Mouse (Mus musculus): Measurements from ENCODE around the gene Gcnt4. TPM values are rescaled to one million over a fixed set of nuclear protein-coding genes. Genes with fewer than 3 reads are reported as not detected.
"Not testable (repeated sequence)": the region's sequence is repeated elsewhere in the genome, so short reads cannot be mapped to it uniquely, and the experiment has no call there.

Gene Gcnt4
- polyA plus RNA-seq, 1 experiment from 2014 or later = 0.45 TPM

DNA sequence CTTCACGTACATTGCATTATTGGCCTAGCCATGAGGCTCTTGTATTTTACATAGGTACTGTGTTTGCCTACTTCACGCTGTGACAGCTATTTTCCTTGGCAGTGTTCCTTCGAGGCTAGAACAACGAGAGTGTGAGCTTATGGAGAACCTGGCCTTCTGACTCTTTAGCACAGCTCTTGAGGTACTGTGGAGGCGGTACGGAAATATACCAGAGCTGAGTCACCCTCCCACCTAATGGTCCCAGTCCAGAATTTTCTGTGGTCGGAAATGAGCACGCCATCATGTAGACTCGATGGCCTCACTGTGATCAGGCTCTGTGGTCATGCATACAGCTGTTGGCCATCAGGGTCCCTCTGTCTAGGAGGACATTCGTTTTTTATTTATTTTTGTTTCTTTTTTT, 15.2 kb downstream of the Gcnt4 start:
- no peak for DNase-seq (ENCODE audit: low spot score)
- no peaks in the 10 kb centered on the region for H3K4me1 ChIP-seq (replicated peaks; ENCODE audit: control insufficient read depth, insufficient read depth, low read length)
- 83% methylated on average over 10 of the region's 10 CpGs for WGBS

DNA sequence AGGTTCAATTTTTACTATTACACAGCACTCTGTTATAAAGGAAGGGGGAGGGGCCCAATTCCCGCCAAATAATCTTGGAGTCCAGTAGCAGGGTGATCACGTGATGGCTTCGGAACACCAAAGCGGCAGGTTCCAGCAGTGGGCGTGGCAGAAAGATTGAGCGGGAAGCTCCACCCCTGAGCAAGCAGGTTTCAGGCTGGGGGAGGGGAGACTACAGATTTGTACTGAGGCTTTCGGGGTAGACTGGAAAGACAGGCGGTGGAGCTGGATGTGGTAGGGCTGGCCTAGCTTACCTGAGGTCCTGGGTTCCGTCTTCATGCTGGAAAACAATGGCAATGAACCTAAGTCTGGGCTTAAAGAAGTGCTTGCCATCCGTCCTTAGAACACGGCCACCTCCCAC, 17.0 kb downstream of the Gcnt4 start:
- not testable (repeated sequence) for H3K36me3 ChIP-seq (ENCODE audit: control insufficient read depth, insufficient read depth, low read length); H3K9me3 ChIP-seq (ENCODE audit: control insufficient read depth, low read length); H3K4me2 ChIP-seq (ENCODE audit: low read length); H3K27me3 ChIP-seq (replicated peaks; ENCODE audit: control insufficient read depth, insufficient read depth, low read length); DNase-seq (ENCODE audit: low spot score); ATAC-seq (replicated peaks; ENCODE audit: low FRiP score, low TSS enrichment, low read depth); H3K27ac ChIP-seq (ENCODE audit: low read depth); H3K9ac ChIP-seq (ENCODE audit: low read length); H3K4me1 ChIP-seq (replicated peaks; ENCODE audit: control insufficient read depth, insufficient read depth, low read length); H3K4me3 ChIP-seq (ENCODE audit: low read depth, low read length)
- 80% methylated on average over 11 of the region's 11 CpGs for WGBS

More for the DNA sequence above, 15.2 kb downstream of the Gcnt4 start:
- H3K27ac ChIP-seq (ENCODE audit: low read depth) = no peak overlapping the region
- no peak overlapping the region for H3K4me2 ChIP-seq (ENCODE audit: low read length)
- no peak overlapping the region for H3K4me3 ChIP-seq (ENCODE audit: low read depth, low read length)
- H3K9ac ChIP-seq (ENCODE audit: low read length) = no peak overlapping the region
- no peaks in the 10 kb centered on the region for H3K9me3 ChIP-seq (ENCODE audit: control insufficient read depth, low read length)
- no peaks in the 10 kb centered on the region for H3K27me3 ChIP-seq (replicated peaks; ENCODE audit: control insufficient read depth, insufficient read depth, low read length)
- no peaks in the 10 kb centered on the region for H3K36me3 ChIP-seq (ENCODE audit: control insufficient read depth, insufficient read depth, low read length)
- no peak for ATAC-seq (replicated peaks; ENCODE audit: low FRiP score, low TSS enrichment, low read depth)

DNA sequence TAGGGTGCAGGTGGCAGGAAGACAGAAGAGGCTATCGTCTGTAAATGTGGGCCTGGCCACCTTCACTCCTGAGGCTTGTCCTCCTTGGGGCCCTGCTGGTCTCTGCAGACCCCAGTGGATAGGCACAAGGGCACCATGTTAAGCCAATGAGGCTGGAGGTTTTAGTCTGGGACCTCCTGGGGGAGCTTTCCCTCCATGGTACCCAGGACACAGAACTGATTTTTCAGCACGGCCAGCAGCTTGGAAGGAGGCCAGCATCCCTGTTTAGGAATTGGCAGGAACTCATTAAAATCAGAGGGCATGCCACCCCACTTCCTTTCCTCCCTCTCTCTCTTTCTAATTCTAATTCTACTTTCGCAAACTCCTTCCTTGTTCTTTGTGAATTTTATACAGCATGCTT, 19.1 kb downstream of the Gcnt4 start:
- H3K27me3 ChIP-seq (replicated peaks; ENCODE audit: control insufficient read depth, insufficient read depth, low read length) = no peaks in the 10 kb centered on the region
- H3K9me3 ChIP-seq (ENCODE audit: control insufficient read depth, low read length) = no peaks in the 10 kb centered on the region
- no peaks in the 10 kb centered on the region for H3K4me1 ChIP-seq (replicated peaks; ENCODE audit: control insufficient read depth, insufficient read depth, low read length)
- WGBS = 58% methylated on average over 3 of the region's 3 CpGs
- no peak overlapping the region for H3K4me3 ChIP-seq (ENCODE audit: low read depth, low read length)
- no peak overlapping the region for H3K27ac ChIP-seq (ENCODE audit: low read depth)
- no peak overlapping the region for H3K4me2 ChIP-seq (ENCODE audit: low read length)
- H3K9ac ChIP-seq (ENCODE audit: low read length) = no peak overlapping the region
- H3K36me3 ChIP-seq (ENCODE audit: control insufficient read depth, insufficient read depth, low read length) = no peaks in the 10 kb centered on the region
- no peak for DNase-seq (ENCODE audit: low spot score)
- no peak for ATAC-seq (replicated peaks; ENCODE audit: low FRiP score, low TSS enrichment, low read depth)

DNA sequence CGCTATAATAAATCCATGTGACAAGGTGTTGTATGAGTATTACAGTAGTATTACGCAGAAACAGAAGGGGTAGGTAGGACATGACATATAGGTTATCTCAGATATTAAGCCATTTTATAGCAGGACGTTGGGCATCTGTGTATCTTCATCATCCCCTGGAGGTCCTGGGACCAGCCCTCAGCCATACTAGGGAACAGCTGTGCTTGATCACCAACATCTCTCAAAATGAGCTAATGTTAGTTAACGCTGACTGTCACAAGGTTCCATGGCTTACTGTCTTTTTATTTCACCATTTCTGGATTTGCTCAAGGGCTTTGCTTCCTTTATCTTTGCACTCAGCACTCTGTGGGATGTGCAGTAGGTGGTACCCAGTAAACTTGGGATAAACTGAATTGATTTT, 21.3 kb downstream of the Gcnt4 start:
- 74% methylated on average over 4 of the region's 4 CpGs for WGBS
- no peaks in the 10 kb centered on the region for H3K4me1 ChIP-seq (replicated peaks; ENCODE audit: control insufficient read depth, insufficient read depth, low read length)
- no peak overlapping the region for H3K4me2 ChIP-seq (ENCODE audit: low read length)
- no peaks in the 10 kb centered on the region for H3K36me3 ChIP-seq (ENCODE audit: control insufficient read depth, insufficient read depth, low read length)
- ATAC-seq (replicated peaks; ENCODE audit: low FRiP score, low TSS enrichment, low read depth) (no peak), DNase-seq (ENCODE audit: low spot score) (no peak)
- H3K9me3 ChIP-seq (ENCODE audit: control insufficient read depth, low read length) = no peaks in the 10 kb centered on the region
- H3K4me3 ChIP-seq (ENCODE audit: low read depth, low read length) = no peak overlapping the region
- no peak overlapping the region for H3K9ac ChIP-seq (ENCODE audit: low read length)
- no peaks in the 10 kb centered on the region for H3K27me3 ChIP-seq (replicated peaks; ENCODE audit: control insufficient read depth, insufficient read depth, low read length)
- no peak overlapping the region for H3K27ac ChIP-seq (ENCODE audit: low read depth)

DNA sequence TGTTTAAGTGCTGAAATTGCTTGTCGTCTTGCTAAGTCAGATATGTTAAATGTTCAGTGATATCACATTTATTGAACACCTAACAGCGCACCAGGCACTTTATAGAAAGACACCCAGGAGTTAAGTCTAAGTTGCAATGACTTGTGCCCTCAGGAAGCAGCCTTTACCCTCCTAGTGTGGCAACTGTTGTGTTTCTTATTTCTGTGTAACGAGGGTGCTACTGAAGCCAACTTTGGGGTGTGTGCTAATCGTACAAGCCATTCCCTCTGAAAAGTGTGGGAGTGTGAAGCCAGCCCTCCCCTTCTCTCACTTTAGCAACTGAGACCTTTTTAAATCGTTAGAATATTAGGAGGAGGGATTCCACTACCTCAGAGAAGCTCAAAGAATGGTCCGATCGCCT, 23.2 kb downstream of the Gcnt4 start:
- H3K4me1 ChIP-seq (replicated peaks; ENCODE audit: control insufficient read depth, insufficient read depth, low read length) = no peaks in the 10 kb centered on the region
- ATAC-seq (replicated peaks; ENCODE audit: low FRiP score, low TSS enrichment, low read depth) = no peak
- no peak for DNase-seq (ENCODE audit: low spot score)
- WGBS = 85% methylated on average over 7 of the region's 7 CpGs
- H3K9me3 ChIP-seq (ENCODE audit: control insufficient read depth, low read length) = no peaks in the 10 kb centered on the region
- no peak overlapping the region for H3K27ac ChIP-seq (ENCODE audit: low read depth)
- no peaks in the 10 kb centered on the region for H3K27me3 ChIP-seq (replicated peaks; ENCODE audit: control insufficient read depth, insufficient read depth, low read length)
- no peak overlapping the region for H3K4me3 ChIP-seq (ENCODE audit: low read depth, low read length)
- H3K9ac ChIP-seq (ENCODE audit: low read length) = no peak overlapping the region
- no peaks in the 10 kb centered on the region for H3K36me3 ChIP-seq (ENCODE audit: control insufficient read depth, insufficient read depth, low read length)
- H3K4me2 ChIP-seq (ENCODE audit: low read length) = no peak overlapping the region

DNA sequence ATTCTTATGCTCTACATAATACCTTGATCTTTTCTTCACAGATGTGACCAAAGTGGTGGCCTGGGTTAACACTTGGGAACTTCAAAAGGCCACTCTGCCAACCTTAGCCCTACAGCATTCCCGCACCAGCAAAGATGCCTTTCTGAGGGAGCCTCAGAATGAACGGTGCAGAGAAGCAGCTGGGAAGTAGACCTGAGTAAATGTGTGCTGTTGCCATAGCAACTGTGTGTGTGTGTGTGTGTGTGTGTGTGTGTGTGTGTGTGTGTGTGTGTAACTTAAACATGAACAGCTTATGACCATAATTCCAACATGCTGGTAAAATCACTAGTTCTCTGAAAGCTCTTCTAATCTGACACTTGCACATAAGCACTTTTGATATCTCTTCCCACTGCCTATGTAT, 27.4 kb downstream of the Gcnt4 start:
- Histone ChIP-seq H3K9ac (ENCODE audit: low read length) (no peak overlapping the region), H3K4me1 (replicated peaks; ENCODE audit: control insufficient read depth, insufficient read depth, low read length) (no peaks in the 10 kb centered on the region), H3K27me3 (replicated peaks; ENCODE audit: control insufficient read depth, insufficient read depth, low read length) (no peaks in the 10 kb centered on the region), H3K36me3 (ENCODE audit: control insufficient read depth, insufficient read depth, low read length) (no peaks in the 10 kb centered on the region), H3K4me3 (ENCODE audit: low read depth, low read length) (no peak overlapping the region), H3K4me2 (ENCODE audit: low read length) (no peak overlapping the region), H3K9me3 (ENCODE audit: control insufficient read depth, low read length) (no peaks in the 10 kb centered on the region), H3K27ac (ENCODE audit: low read depth) (no peak overlapping the region)
- 39% methylated on average over 2 of the region's 2 CpGs for WGBS
- no peak for DNase-seq (ENCODE audit: low spot score)
- ATAC-seq (replicated peaks; ENCODE audit: low FRiP score, low TSS enrichment, low read depth) = no peak

DNA sequence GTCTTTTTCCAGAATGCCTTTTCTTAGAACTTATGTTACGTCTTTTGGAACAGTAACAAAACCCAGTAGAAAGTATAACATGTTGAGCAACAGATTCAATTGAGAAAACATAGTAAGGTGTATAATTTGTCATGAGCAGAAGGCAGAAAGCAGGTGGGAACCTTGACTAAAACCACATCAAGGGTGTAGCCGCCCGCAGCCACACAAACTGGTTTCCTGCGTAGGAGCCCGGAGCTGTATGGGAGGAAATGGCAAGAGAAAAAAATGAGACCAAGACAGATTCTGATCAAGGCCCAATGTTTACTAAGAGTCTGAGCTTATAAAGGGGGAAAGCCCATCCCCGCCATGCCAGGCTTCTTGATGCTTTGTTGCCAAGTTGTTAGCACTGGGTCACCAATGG, 32.0 kb downstream of the Gcnt4 start:
- H3K36me3 ChIP-seq (ENCODE audit: control insufficient read depth, insufficient read depth, low read length) = no peaks in the 10 kb centered on the region
- no peak for ATAC-seq (replicated peaks; ENCODE audit: low FRiP score, low TSS enrichment, low read depth)
- H3K4me3 ChIP-seq (ENCODE audit: low read depth, low read length) = no peak overlapping the region
- no peak overlapping the region for H3K4me2 ChIP-seq (ENCODE audit: low read length)
- WGBS = 86% methylated on average over 6 of the region's 6 CpGs
- H3K4me1 ChIP-seq (replicated peaks; ENCODE audit: control insufficient read depth, insufficient read depth, low read length) = no peaks in the 10 kb centered on the region
- H3K27ac ChIP-seq (ENCODE audit: low read depth) = no peak overlapping the region
- H3K9ac ChIP-seq (ENCODE audit: low read length) = no peak overlapping the region
- no peaks in the 10 kb centered on the region for H3K27me3 ChIP-seq (replicated peaks; ENCODE audit: control insufficient read depth, insufficient read depth, low read length)
- no peak for DNase-seq (ENCODE audit: low spot score)
- H3K9me3 ChIP-seq (ENCODE audit: control insufficient read depth, low read length) = no peaks in the 10 kb centered on the region

DNA sequence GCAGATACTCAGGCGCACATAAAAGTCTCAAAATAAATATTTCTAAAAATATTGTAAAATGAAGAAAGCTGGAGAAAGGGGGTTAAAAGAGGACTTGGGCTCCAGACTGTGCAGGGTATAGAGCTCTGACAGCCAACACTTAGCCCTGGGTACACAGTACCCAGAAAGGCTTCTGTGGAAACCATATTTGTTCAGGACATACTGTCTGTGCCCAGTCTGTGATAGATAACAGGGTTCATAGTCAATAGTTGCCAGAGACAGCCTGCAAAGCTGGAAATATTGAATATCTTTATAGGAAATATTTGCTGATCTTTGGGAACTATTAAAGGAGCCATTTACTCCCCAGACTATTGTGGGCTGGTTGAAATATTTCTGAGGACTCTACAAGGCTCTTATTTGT, 35.5 kb downstream of the Gcnt4 start:
- Histone ChIP-seq H3K9me3 (ENCODE audit: control insufficient read depth, low read length) (no peaks in the 10 kb centered on the region), H3K27ac (ENCODE audit: low read depth) (no peak overlapping the region), H3K9ac (ENCODE audit: low read length) (no peak overlapping the region), H3K4me3 (ENCODE audit: low read depth, low read length) (no peak overlapping the region), H3K4me1 (replicated peaks; ENCODE audit: control insufficient read depth, insufficient read depth, low read length) (no peaks in the 10 kb centered on the region), H3K36me3 (ENCODE audit: control insufficient read depth, insufficient read depth, low read length) (no peaks in the 10 kb centered on the region), H3K4me2 (ENCODE audit: low read length) (no peak overlapping the region), H3K27me3 (replicated peaks; ENCODE audit: control insufficient read depth, insufficient read depth, low read length) (no peaks in the 10 kb centered on the region)
- DNase-seq (ENCODE audit: low spot score) = no peak
- 75% methylated on average over 1 of the region's 1 CpGs for WGBS
- ATAC-seq (replicated peaks; ENCODE audit: low FRiP score, low TSS enrichment, low read depth) = no peak

DNA sequence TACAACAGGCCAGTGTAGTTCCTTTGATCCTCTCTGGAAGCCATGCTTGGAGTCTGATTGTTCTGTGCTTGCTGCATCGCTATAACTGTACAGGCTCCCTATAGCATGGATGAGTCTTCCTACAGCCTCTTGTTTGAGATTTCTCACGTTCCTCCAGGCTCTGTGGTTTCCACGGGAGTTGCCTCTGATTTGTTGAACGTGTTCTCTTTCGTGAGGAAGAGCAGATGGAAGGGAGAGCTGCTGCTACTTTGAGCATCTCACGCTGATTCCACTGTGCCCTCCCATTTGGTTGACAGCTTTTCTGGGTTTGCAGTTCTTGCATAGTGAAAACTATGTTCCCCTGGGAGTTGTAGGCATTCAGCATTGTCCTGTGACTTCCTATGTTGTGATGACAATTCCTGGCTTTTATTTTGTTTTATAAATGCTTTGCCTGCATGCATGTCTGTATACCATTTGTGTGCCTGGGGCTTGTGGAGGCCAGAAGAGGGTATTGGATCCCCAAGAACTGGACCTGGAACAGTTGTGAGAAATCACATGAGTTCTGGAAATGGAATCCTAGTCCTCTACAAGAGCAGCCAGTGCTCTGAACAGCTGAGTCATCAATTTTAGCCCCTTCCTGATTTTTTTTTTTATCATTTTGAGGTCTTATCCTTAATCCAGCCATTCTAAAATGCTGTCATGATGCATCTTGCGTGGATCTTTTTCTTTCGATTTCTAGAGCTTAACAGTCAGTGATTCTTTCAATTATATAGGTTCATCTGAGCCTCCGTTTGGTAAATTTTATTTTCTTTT, 37.1 kb downstream of the Gcnt4 start:
- Histone ChIP-seq H3K4me3 (ENCODE audit: low read depth, low read length) (no peak overlapping the region), H3K27ac (ENCODE audit: low read depth) (no peak overlapping the region), H3K4me2 (ENCODE audit: low read length) (no peak overlapping the region), H3K9me3 (ENCODE audit: control insufficient read depth, low read length) (0 out of 2 replicates have a peak, but pooled peaks cover 1% of the 10 kb centered on the region), H3K27me3 (replicated peaks; ENCODE audit: control insufficient read depth, insufficient read depth, low read length) (no peaks in the 10 kb centered on the region), H3K9ac (ENCODE audit: low read length) (no peak overlapping the region), H3K36me3 (ENCODE audit: control insufficient read depth, insufficient read depth, low read length) (no peaks in the 10 kb centered on the region), H3K4me1 (replicated peaks; ENCODE audit: control insufficient read depth, insufficient read depth, low read length) (no peaks in the 10 kb centered on the region)
- DNase-seq (ENCODE audit: low spot score) (no peak), ATAC-seq (replicated peaks; ENCODE audit: low FRiP score, low TSS enrichment, low read depth) (no peak)
- 80% methylated on average over 9 of the region's 9 CpGs for WGBS

Measured in intestine, embryonic 14.5 days (tissue).